Mouse (Mus musculus): ENCODE measurements around the gene Mrpl45.
"Not testable (repeated sequence)": the region's sequence is repeated elsewhere in the genome, so short reads cannot be mapped to it uniquely, and the experiment has no call there.

The Mrpl45 gene

GRCm38 (mm10) chr11:97296542-97296941 lies 19.0 kb upstream of the Mrpl45 start:
- DNase-seq (ENCODE audit: low spot score) = no peak

- no peak for DNase-seq (ENCODE audit: low spot score)
Observed at GRCm38 (mm10) chr11:97299939-97300338, 15.6 kb upstream of the Mrpl45 start.

- no peak for DNase-seq (ENCODE audit: low spot score)
Observed at GRCm38 (mm10) chr11:97301406-97301805, 14.1 kb upstream of the Mrpl45 start.

GRCm38 (mm10) chr11:97302231-97302781 lies 13.2 kb upstream of the Mrpl45 start:
- DNase-seq (ENCODE audit: low spot score) = no peak

GRCm38 (mm10) chr11:97304631-97305030 lies 10.9 kb upstream of the Mrpl45 start:
- DNase-seq (ENCODE audit: low spot score) = no peak

GRCm38 (mm10) chr11:97307294-97308069 lies 8.0 kb upstream of the Mrpl45 start:
- DNase-seq (ENCODE audit: low spot score) = no peak

GRCm38 (mm10) chr11:97308806-97309450 lies 6.6 kb upstream of the Mrpl45 start:
- no peak for DNase-seq (ENCODE audit: low spot score)

GRCm38 (mm10) chr11:97309451-97309836 lies 6.1 kb upstream of the Mrpl45 start:
- no peak for DNase-seq (ENCODE audit: low spot score)

- peak; percentile 89 for DNase-seq (ENCODE audit: low spot score)
Observed at GRCm38 (mm10) chr11:97309911-97310571, 5.5 kb upstream of the Mrpl45 start.

- DNase-seq (ENCODE audit: low spot score) = peak; percentile 77
Observed at GRCm38 (mm10) chr11:97310895-97311631, 4.5 kb upstream of the Mrpl45 start.

GRCm38 (mm10) chr11:97312871-97313270 lies 2.6 kb upstream of the Mrpl45 start:
- not testable (repeated sequence) for DNase-seq (ENCODE audit: low spot score)

GRCm38 (mm10) chr11:97314110-97314509 lies 1.4 kb upstream of the Mrpl45 start:
- DNase-seq (ENCODE audit: low spot score) = peak; percentile 51

GRCm38 (mm10) chr11:97314751-97315503 lies 589 bp upstream of the Mrpl45 start:
- no peak for DNase-seq (ENCODE audit: low spot score)

GRCm38 (mm10) chr11:97321197-97321596 lies 5.7 kb downstream of the Mrpl45 start:
- DNase-seq (ENCODE audit: low spot score) = no peak

- DNase-seq (ENCODE audit: low spot score) = not testable (repeated sequence)
Observed at GRCm38 (mm10) chr11:97321894-97322600, 6.5 kb downstream of the Mrpl45 start.

- no peak for DNase-seq (ENCODE audit: low spot score)
Observed at GRCm38 (mm10) chr11:97325224-97325623, 9.7 kb downstream of the Mrpl45 start.

GRCm38 (mm10) chr11:97328148-97328547 lies 12.6 kb downstream of the Mrpl45 start:
- peak; percentile 87 for DNase-seq (ENCODE audit: low spot score)

- DNase-seq (ENCODE audit: low spot score) = no peak
Observed at GRCm38 (mm10) chr11:97330315-97330714, 14.8 kb downstream of the Mrpl45 start.

- no peak for DNase-seq (ENCODE audit: low spot score)
Observed at GRCm38 (mm10) chr11:97331231-97332190, 16.0 kb downstream of the Mrpl45 start.

All from retina, embryonic 14.5 days (tissue).